Mouse (Mus musculus): ENCODE results near the gene Skint1.
"Not testable (repeated sequence)": the region's sequence is repeated elsewhere in the genome, so short reads cannot be mapped to it uniquely, and the experiment has no call there.

Skint1 gene

DNA sequence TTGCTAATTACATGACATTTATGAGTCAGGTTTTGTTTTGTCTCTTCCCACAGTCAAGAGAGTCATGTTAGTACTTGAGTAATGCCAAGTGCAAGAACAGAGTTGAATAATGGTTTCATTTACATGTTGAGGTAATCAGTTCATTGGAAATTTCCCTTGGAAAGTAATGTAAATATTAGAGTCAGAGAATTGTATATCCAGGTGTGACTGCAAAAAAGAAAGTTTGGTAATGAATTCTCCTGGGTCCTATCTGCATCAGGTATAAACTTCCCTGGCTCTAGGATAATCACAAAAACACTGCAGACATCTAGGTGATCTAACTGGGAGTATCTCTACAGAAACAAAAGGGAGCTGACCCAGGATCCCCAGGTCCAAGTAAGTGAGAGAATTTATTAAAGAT lies at the start of gene Skint1:
Gene Skint1, plus strand, starts transcription at position 301 of the 400 bp plus-strand sequence.
- no peak for DNase-seq

DNA sequence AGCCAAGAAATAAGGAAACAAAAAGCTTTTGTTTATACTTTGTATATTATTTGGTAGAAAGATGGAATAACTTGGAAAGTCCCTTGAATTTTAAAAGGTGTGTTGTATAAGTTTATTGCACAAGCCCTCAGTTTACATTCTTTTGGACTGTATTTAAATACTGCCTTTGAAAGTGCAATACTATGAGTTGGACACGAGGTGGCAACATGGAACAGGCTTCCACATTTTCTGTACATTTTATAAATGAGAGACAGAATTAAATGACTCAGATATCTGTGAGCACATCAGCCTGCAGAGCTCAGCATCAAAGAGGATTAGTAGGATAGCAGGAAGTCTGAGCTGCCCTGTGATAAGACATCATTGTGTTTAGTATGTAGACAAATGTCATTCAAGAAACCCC lies 44.8 kb upstream of the Skint1 start:
- DNase-seq, result no peak

DNA sequence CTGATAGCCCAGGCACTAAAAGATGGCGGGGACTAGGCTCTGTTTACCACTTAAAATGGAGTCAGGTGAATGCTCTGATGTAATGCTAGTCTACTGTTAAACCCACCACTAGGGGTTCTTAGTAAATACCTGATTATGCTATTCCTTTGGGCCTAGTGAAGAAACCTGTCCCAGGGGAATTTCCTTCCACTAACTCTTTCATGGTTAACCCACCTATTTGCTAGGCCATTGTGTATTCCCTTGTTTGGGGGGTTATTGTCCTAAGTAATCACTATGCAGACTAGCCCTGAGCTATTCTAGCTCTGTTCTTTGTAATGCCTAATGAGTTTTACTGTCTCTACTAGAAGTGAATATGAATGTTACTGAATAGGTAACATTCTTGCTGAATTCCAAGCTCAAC lies 42.8 kb upstream of the Skint1 start:
- not testable (repeated sequence) for DNase-seq

DNA sequence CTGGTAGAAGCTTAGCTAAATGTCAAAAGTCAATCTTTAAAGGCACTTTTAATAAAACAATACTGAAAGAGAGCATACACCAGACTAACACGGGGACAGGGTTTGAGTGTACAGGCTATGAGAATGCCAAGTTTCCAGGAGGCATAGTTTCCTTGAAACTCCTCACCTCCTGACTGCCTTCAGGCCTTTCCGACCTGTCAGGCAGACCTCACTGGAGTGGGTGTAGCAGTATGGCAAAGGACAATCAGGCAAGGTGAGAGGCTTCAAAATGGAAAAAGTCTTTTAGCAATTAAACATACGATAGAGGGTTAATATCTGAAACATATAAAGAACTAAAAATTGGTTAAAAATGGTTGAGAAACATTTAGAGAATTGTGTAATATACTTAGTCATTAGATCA lies 42.4 kb upstream of the Skint1 start:
- no peak for DNase-seq

DNA sequence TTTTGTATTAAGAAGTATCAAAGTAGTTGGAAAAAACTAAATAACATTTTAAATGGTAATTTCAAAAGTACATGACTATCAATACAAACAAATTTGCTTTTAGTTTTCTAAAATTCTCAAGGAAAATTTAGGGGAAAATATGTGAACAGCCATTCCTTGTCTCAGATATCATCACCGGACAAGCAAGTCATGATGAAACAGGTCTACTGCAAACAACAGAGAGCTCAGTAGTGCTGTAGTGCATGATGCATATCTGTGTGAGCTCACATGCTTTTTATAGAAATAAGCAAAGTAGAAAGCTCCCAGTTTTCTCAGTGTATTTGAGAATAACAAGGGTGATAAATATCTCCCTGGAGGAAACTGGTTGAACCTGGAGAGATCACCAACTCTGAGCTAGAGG lies 33.4 kb upstream of the Skint1 start, which contains the start of gene Skint7:
Gene Skint7, plus strand, starts transcription at position 301 of the 400 bp plus-strand sequence.
- DNase-seq, result no peak

DNA sequence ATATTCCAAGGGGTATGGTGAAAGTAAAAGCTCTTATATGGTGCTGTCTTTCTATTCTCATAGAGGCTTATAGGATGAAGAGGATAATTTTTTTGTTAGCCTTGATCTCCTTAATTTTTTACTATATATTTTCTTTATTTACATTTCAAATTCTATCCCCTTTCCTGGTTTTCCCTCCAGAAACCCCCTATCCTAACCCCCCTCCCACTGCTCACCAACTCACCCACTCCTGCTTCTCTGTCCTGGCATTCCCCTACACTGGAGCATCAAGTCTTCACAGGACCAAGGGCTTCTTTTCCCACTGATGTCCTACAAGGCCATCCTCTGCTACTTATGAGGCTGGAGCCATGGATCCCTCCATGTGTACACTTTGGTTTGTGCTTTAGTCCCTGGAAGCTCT lies 65.6 kb downstream of the Skint1 start, which contains the start of gene Skint4:
Gene Skint4, plus strand, starts transcription at position 301 of the 400 bp plus-strand sequence.
- no peak for DNase-seq
